In the genomic region with DNA sequence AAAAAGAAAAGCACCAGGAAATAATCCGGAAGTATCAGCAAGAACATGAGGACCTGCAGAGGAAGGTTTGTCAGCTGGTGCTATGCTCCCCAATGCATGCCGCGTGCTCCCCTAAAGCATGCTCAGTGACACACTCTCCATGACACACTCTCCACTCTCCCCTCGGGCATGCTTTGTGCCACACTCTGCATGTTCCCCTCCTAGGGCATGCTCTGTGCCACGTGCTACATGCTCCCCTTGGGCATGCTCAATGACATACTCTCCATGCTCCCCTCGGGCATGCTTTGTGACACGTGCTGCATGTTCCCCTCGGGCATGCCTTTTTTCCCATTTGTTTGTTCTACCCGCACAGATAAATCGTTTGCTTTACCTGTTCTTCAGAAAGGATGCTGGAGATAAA, we compare ENCODE assay signal across 14 mouse cellular contexts.
"Had no signal": no experiment of that assay in that cellular context is flagged by ENCODE, and none has a peak within 500 bp of the region (broad histone marks: within the 10 kb centered on the region; RNA-seq: fewer than 3 reads in every experiment).

No protein-coding gene starts in this region.

- H3K27ac ChIP-seq: left cerebral cortex, adult 2 months; limb, embryonic 10.5 days; liver, embryonic 12.5 days; lung, embryonic 15.5 days; midbrain, embryonic 10.5 days; neural tube, embryonic 12.5 days had no signal

- H3K36me3 ChIP-seq: limb, embryonic 10.5 days; liver, embryonic 12.5 days; lung, embryonic 15.5 days; midbrain, embryonic 10.5 days; neural tube, embryonic 12.5 days had no signal

- ATAC-seq: intestine, postnatal 0 days; liver, embryonic 12.5 days had no signal

- H3K27me3 ChIP-seq: liver, embryonic 12.5 days; lung, embryonic 15.5 days; neural tube, embryonic 12.5 days had no signal

- H3K4me1 ChIP-seq: liver, embryonic 12.5 days; lung, embryonic 15.5 days; midbrain, embryonic 10.5 days; neural tube, embryonic 12.5 days had no signal

- H3K9ac ChIP-seq: liver, embryonic 12.5 days; lung, embryonic 15.5 days; neural tube, embryonic 12.5 days had no signal

- H3K4me3 ChIP-seq: left cerebral cortex, adult 2 months; limb, embryonic 10.5 days; liver, embryonic 12.5 days; lung, embryonic 15.5 days; midbrain, embryonic 10.5 days; myocyte; neural tube, embryonic 12.5 days had no signal

- DNase-seq: kidney, adult 8-10 months; kidney, postnatal 25 days; lung, postnatal 14 days; midbrain, embryonic 14.5 days; thymus, adult 18-20 months; thymus, postnatal 14 days had no signal

- H3K9me3 ChIP-seq: limb, embryonic 10.5 days; liver, embryonic 12.5 days; lung, embryonic 15.5 days; midbrain, embryonic 10.5 days; neural tube, embryonic 12.5 days had no signal

- H3K4me2 ChIP-seq: liver, embryonic 12.5 days; lung, embryonic 15.5 days; neural tube, embryonic 12.5 days had no signal
